Mouse (Mus musculus) intestine, embryonic 15.5 days (tissue): ENCODE data around the gene Emx2. TPM values are rescaled to one million over a fixed set of nuclear protein-coding genes. Genes with fewer than 3 reads are reported as not detected.
A peak's percentile ranks its signal among the peaks of the same experiment; 100 is the strongest.

ENCODE experiments used
- ATAC-seq: fragments of 200-750 bp; cut with Nextera tagmentation; 2 replicates; pipeline ENCODE4 v1.8.0; 2017; ENCODE audit warnings: moderate TSS enrichment, moderate library complexity
- H3K27ac ChIP-seq: fragments of 300-500 bp; sonication (generic); 2 replicates; pipeline ENCODE4 v1.5.1; 2015; ENCODE audit warnings: mild to moderate bottlenecking, inconsistent platforms
- H3K27me3 ChIP-seq: fragments of 300-500 bp; sonication (generic); replicated peaks from 2 replicates; pipeline ENCODE4 v1.6.1; 2015; ENCODE audit warnings: inconsistent platforms
- H3K36me3 ChIP-seq: fragments of 300-500 bp; sonication (generic); 2 replicates; pipeline ENCODE4 v1.6.1; 2015; ENCODE audit warnings: inconsistent platforms
- H3K4me1 ChIP-seq: fragments of 300-500 bp; sonication (generic); replicated peaks from 2 replicates; pipeline ENCODE4 v1.6.1; 2015; ENCODE audit warnings: inconsistent platforms
- H3K4me2 ChIP-seq: fragments of 300-500 bp; sonication (generic); replicated peaks from 2 replicates; pipeline ENCODE4 v1.6.1; 2015; ENCODE audit warnings: mild to moderate bottlenecking, inconsistent platforms
- H3K4me3 ChIP-seq: fragments of 300-500 bp; sonication (generic); replicated peaks from 2 replicates; pipeline ENCODE4 v1.5.1; 2015; ENCODE audit warnings: inconsistent platforms
- H3K9ac ChIP-seq: fragments of 300-500 bp; sonication (generic); 2 replicates; pipeline ENCODE4 v1.6.1; 2015; ENCODE audit warnings: inconsistent platforms
- H3K9me3 ChIP-seq: fragments of 300-500 bp; sonication (generic); 2 replicates; pipeline ENCODE4 v1.6.1; 2016; ENCODE audit warnings: inconsistent platforms
- WGBS: fragments of 180-500 bp; shearing (Covaris S2); methylation state at CpG from one replicate; pipeline ENCODE4 v1.1.7; 2015; 5-methylcytosine and 5-hydroxymethylcytosine counted together
- polyA plus RNA-seq: library from polyadenylated mRNA; unstranded; fragments of >200 nt; fragmentation: Nextera tagmentation; extraction: Ambion mirVana; gene quantifications from 2 replicates; pipeline ENCODE4 v1.2.1, GENCODE M21; 2015

The Emx2 gene
- polyA plus RNA-seq, 1 experiment from 2014 or later = 0.10 TPM

DNA sequence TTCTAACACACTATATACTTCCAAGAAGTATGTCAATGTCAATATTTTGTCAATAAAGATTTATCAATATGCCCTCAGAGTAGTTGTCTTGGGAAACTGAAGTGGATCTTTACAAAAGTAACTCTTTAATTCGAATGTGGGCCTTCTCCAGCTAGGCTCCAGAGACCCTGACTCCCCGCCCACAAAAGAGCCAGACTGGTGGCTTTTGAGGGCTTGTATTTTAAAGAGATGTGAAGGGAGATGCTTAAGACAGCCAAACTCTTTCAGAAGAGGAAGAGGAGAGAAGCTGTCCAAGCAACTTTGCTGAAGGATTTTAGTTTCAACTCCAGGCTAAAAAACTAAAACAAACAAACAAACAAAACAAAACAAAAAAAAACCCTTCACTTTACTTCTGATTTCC lies 7.1 kb downstream of the Emx2 start:
- peaks cover 92% of the 10 kb centered on the region for H3K27me3 ChIP-seq
- H3K4me2 ChIP-seq = no peak overlapping the region
- no peak overlapping the region for H3K27ac ChIP-seq
- H3K9me3 ChIP-seq = no peaks in the 10 kb centered on the region
- WGBS = 6% methylated on average over 2 of the region's 2 CpGs
- peaks cover 12% of the 10 kb centered on the region for H3K4me1 ChIP-seq
- H3K36me3 ChIP-seq = no peaks in the 10 kb centered on the region
- no peak overlapping the region for H3K4me3 ChIP-seq
- no peak overlapping the region for H3K9ac ChIP-seq
- no peak for ATAC-seq

DNA sequence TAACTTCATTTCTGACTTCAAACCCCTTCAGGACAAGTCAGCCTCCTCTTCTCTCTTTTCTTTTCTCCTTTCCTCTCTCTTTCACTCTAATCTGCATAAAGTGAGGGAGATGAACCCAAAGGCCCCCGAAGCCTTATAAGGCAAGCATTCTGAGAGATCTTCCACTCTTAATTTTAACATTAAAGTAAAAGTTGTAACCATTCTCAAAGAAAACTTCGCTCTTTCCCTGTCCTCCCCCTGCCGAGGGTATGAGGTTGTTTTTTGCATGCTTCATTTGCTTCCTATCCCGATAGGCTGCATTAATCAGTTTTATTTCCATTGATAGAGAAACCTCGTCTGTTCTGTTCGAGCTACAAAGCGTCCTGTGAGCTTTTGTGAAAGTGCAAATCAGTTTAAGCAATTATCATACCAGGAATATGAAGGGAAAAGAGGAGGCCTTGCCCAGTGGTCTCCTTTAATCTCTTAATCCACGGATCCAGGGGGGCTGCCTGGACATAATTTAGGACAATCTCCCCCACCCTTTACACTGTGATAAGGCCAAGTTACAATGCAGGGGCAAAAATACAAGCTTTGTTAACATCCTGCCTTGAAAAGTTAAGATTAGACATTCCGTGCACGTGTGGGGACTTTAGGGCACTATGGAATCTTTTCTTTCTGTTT lies 7.7 kb downstream of the Emx2 start:
- H3K36me3 ChIP-seq = no peaks in the 10 kb centered on the region
- no peak overlapping the region for H3K4me2 ChIP-seq
- 3% methylated on average over 10 of the region's 10 CpGs for WGBS
- H3K4me3 ChIP-seq = no peak overlapping the region
- H3K27ac ChIP-seq = no peak overlapping the region
- H3K27me3 ChIP-seq = peaks cover 94% of the 10 kb centered on the region
- H3K9ac ChIP-seq = no peak overlapping the region
- peaks cover 12% of the 10 kb centered on the region for H3K4me1 ChIP-seq
- ATAC-seq = no peak
- no peaks in the 10 kb centered on the region for H3K9me3 ChIP-seq

DNA sequence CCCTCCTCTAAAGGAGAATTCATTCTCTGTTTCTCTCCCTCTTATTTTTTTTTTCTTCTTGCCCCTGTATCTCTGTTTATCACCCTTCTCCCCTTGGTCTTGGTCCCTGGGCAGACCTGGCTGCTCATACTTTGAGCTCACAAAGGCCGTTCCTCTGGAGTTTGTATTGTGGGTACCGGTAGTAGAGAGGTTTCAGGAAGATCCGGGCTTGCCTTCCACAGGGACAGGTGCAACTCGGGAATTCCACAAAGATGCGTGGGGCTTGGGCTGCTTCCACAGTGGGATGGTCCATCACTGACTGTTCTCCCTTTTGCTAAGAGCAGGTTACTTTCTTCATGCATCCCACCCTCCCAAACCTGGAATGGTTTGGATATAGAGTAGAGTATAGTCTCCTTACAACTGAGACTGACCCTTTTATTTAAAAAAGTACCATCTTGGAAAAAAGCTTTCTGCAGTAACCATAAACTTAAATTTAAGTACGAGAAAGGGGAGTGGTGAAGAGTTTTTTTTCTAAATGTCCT lies 8.3 kb downstream of the Emx2 start:
- 4% methylated on average over 6 of the region's 6 CpGs for WGBS

DNA sequence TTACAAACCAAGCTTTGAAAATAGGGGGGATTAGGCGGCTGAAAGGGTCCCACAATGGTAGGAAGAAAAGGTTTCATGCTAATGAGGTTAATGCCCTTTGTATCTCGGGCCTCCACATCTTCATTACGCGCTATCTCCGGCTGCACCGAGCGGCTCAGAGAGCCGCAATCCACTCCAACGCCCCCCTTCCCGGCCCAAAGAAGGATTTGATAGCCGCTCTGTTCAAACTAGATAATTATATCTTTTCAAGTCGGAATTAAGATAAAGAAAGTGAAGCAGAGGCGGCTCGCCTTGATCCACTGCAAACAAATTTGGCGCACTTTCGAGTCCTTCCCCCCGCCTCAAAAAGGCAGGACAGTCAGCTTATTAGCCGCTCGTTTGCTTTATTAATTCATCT lies 8.8 kb downstream of the Emx2 start:
- H3K4me3 ChIP-seq = no peak overlapping the region
- H3K27me3 ChIP-seq = peaks cover 96% of the 10 kb centered on the region
- H3K4me2 ChIP-seq = no peak overlapping the region
- no peaks in the 10 kb centered on the region for H3K36me3 ChIP-seq
- no peak overlapping the region for H3K27ac ChIP-seq
- no peaks in the 10 kb centered on the region for H3K9me3 ChIP-seq
- H3K9ac ChIP-seq = no peak overlapping the region
- ATAC-seq = no peak
- peaks cover 10% of the 10 kb centered on the region for H3K4me1 ChIP-seq
- under 1% methylated on average over 19 of the region's 19 CpGs for WGBS

More for the DNA sequence above, 8.3 kb downstream of the Emx2 start:
- H3K36me3 ChIP-seq = no peaks in the 10 kb centered on the region
- H3K9ac ChIP-seq = no peak overlapping the region
- no peak overlapping the region for H3K4me3 ChIP-seq
- H3K27ac ChIP-seq = no peak overlapping the region
- no peaks in the 10 kb centered on the region for H3K9me3 ChIP-seq
- ATAC-seq = no peak
- H3K4me2 ChIP-seq = no peak overlapping the region
- peaks cover 96% of the 10 kb centered on the region for H3K27me3 ChIP-seq
- H3K4me1 ChIP-seq = peaks cover 10% of the 10 kb centered on the region

DNA sequence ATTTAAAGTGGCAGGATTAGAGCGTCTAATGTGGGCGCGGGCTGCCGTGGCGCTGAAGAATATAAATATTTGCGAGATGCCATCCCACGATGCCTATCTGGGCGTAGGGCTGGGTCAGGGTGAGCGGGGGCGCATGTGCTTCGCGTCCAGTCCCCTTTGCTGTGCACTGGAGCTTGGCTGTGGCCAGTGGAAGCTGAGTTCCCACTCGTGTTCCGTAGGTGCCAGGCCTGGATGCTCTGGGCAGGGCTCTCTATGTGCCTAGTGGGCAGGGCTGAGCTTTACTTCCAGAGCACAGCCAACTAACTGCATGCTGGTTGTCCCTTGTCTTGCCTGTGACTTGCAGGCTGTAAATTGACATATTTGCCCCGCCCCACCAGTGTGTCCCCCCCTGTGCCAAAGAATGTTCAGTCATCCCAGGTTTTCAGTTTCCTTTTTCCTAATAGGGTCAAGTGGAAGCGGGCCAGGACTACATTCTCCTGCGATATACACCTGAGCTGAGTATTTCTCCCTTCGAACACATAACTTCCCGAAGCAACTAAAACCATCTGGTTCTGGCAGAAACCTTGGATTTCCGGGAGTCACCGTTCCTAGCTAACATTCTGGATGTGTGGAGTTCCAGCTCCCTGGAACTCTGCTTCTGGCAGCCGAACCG lies 9.4 kb downstream of the Emx2 start:
- H3K27ac ChIP-seq = no peak overlapping the region
- H3K4me1 ChIP-seq = peaks cover 10% of the 10 kb centered on the region
- ATAC-seq = no peak

DNA sequence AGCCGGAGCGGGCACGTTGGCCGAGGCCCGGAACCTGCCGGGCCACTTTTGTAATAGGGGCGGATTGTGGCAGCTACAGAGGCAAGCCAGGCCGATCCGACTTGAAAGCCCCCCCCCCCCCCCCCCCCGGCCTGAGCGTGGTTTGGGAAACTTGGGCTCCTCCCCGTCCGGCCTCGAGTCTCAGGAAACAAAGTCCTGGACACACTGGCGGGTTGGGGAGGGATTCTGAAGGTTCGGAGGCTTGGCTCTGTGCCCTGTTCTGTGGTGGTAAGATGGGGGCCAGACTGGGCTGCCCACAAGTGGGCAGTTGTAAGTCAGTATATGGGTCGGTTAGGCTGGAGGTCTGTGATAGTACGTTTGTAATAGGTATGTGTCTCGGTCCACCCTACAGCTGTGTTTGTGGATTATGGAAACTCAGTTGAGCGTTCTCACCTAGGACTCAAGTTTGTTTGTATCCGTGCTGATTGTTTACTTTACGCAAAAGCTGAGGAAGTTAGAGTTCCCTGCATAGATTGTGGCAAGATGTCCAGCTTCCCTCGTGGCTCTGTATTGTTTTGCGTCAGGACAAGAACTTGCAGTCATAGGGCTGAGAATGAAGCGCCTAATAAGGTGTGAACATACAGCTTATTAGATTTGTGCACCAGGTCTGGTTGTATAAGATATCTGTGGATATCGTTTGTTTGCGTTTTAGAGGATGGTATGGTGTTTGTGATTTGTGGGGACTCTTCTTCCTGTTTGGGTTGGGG lies 10.1 kb downstream of the Emx2 start:
- H3K36me3 ChIP-seq = no peaks in the 10 kb centered on the region
- peaks cover 96% of the 10 kb centered on the region for H3K27me3 ChIP-seq
- H3K9ac ChIP-seq = no peak overlapping the region
- 2% methylated on average over 25 of the region's 27 CpGs for WGBS
- peaks cover 10% of the 10 kb centered on the region for H3K4me1 ChIP-seq
- H3K27ac ChIP-seq = no peak overlapping the region
- no peak overlapping the region for H3K4me2 ChIP-seq
- no peak overlapping the region for H3K4me3 ChIP-seq
- no peak for ATAC-seq
- H3K9me3 ChIP-seq = no peaks in the 10 kb centered on the region

More for the DNA sequence above, 9.4 kb downstream of the Emx2 start:
- no peak overlapping the region for H3K4me2 ChIP-seq
- WGBS = 2% methylated on average over 23 of the region's 23 CpGs
- no peak overlapping the region for H3K4me3 ChIP-seq
- peaks cover 96% of the 10 kb centered on the region for H3K27me3 ChIP-seq
- H3K9me3 ChIP-seq = no peaks in the 10 kb centered on the region
- H3K9ac ChIP-seq = no peak overlapping the region
- H3K36me3 ChIP-seq = no peaks in the 10 kb centered on the region

DNA sequence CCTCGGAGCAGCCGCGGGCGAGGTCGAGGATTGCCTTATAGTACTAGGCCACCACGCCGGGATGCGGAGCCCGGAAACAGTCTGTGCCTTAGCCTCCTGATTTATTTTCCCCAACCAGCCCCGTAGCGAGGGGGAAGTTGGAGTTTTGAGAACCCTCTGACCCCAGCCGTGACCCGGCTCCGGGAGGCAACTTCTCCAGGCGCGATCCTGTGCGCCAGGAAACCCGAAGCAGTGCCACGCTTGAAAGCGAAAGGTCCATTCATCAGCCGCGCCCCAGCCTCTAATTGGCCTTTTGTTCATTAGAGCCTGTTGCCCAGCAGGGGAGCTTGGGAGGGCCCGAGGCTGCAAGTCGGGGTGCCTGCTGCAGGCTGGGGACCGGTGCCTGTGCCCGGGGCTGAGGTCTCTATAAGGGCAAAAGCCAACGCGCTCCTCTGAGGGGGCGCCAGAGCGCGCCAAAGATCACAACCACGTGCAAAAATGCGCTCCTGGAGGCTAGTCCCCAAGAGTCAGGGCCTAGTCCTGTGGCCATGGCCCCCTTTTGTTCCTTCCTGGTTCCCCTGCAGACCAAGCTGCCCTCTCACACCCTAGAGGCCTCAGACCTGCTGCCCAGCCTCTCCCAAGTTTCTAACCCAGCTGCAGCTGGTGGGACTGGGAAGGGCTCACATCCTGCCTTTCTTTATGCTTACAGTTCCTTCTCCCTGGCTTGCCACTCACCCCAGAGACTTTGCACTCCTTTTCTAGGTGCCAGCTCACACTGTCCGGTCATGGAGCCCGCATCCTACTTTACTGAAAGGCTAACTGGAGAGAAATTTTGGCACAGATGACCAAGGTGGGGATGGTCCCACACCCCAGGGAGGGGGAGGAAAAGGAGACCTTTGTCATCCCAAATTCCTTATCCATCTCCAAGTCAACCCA lies 11.1 kb downstream of the Emx2 start:
- no peak overlapping the region for H3K27ac ChIP-seq

DNA sequence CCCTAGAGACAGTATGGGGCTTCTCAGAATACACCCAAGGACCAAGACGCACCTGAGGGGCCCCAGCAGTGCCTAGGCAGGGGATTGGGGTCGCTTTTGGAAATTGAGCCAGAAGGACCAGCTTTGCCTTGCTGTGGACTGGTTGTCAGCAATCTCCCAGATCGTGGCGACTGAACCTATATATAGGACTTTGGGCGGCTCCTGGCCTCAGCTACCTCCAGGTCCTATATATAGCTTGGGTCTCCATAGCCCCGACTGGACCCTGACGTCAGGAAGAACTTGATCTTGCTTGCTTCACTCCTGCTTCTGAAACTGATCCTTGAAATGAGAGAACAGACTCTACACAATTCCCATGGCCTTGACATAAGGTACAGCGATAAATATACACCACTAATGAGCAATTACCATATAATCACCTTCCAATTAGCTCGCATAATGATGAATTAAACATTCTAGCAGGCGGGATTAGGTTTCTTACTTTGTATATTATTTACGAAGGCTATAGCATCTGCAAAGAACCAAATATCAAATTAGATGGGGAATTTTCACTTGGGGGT lies 12.0 kb downstream of the Emx2 start:
- Histone ChIP-seq H3K4me1 (peaks cover 10% of the 10 kb centered on the region), H3K9ac (no peak overlapping the region), H3K9me3 (no peaks in the 10 kb centered on the region), H3K4me2 (no peak overlapping the region), H3K36me3 (no peaks in the 10 kb centered on the region), H3K27me3 (peaks cover 80% of the 10 kb centered on the region), H3K4me3 (no peak overlapping the region), H3K27ac (no peak overlapping the region)
- ATAC-seq = no peak
- WGBS = 9% methylated on average over 11 of the region's 11 CpGs

More for the DNA sequence above, 11.1 kb downstream of the Emx2 start:
- peak; percentile 43; the same call in 1 of the 2 replicates for ATAC-seq
- no peak overlapping the region for H3K9ac ChIP-seq
- H3K36me3 ChIP-seq = no peaks in the 10 kb centered on the region
- H3K4me3 ChIP-seq = peak overlapping the region; percentile 21
- peaks cover 87% of the 10 kb centered on the region for H3K27me3 ChIP-seq
- peak overlapping the region; percentile 58 for H3K4me2 ChIP-seq
- 1% methylated on average over 35 of the region's 35 CpGs for WGBS
- H3K4me1 ChIP-seq = peaks cover 10% of the 10 kb centered on the region
- H3K9me3 ChIP-seq = no peaks in the 10 kb centered on the region

DNA sequence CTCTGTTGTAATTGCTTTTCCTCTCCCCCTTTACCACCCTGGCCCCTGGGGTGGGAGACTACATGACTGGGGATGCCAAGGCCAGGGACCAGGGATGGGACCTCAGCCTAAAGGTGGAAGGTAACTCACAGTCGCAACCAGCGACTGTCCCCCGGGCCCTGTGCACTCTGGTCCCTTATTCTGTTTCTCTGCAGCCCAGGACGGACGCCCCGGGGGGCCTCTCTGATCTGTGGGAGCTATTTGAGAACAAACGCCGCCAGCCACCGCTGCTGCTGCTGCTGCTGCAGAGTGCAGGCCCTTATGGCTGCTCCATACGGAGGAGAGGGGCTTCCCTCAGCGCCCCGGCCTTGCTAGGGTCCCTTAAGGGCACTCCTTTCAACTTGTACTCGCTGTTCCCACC lies 12.7 kb downstream of the Emx2 start:
- no peaks in the 10 kb centered on the region for H3K36me3 ChIP-seq
- peaks cover 74% of the 10 kb centered on the region for H3K27me3 ChIP-seq
- no peak overlapping the region for H3K4me2 ChIP-seq
- H3K27ac ChIP-seq = no peak overlapping the region
- H3K9me3 ChIP-seq = no peaks in the 10 kb centered on the region
- H3K9ac ChIP-seq = no peak overlapping the region
- WGBS = 2% methylated on average over 13 of the region's 13 CpGs
- H3K4me3 ChIP-seq = no peak overlapping the region
- H3K4me1 ChIP-seq = peaks cover 10% of the 10 kb centered on the region
- no peak for ATAC-seq

DNA sequence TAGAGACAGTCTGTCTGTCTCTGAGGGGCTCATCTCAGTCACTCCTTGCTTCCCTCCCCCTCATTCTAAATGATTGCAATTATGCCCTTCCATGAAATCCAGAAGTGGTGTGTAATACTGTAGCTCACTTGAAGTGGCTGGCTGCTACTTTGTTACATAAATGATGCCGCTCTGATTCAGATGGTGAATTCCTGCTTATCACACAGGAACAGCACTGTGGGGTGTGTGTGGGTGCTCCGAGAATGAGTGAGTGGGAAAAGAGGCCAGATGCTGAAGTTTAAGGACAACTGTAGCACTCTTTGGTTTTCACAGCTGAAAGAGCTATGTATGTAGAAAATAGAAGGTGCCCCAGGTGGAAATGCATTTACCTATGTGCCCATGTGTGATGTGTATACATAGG lies 14.7 kb downstream of the Emx2 start:
- Histone ChIP-seq H3K27ac (no peak overlapping the region), H3K27me3 (peaks cover 57% of the 10 kb centered on the region), H3K4me3 (no peak overlapping the region), H3K4me1 (peaks cover 7% of the 10 kb centered on the region), H3K9me3 (no peaks in the 10 kb centered on the region), H3K4me2 (no peak overlapping the region), H3K9ac (no peak overlapping the region), H3K36me3 (no peaks in the 10 kb centered on the region)
- no peak for ATAC-seq
- WGBS = 84% methylated on average over 2 of the region's 2 CpGs

DNA sequence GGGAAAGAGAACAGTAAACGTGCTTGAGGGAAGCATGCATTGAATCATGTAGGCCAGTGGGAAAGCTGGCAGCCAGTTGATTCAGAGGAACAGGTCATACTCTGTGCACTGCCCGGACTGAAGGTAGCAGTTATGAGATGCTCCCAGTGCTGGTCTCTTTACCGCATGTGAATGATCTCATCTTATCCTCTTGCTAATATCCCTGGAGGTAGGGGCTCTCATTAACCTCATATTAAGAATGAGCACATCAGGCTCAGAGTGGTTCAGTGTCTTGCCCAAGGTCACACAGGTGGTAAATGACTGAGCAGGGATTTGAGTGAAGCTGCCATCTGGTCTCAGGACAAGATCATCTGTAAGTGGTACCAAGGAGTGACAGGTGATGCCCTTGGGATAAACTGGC lies 21.7 kb downstream of the Emx2 start:
- Histone ChIP-seq H3K9ac (no peak overlapping the region), H3K9me3 (no peaks in the 10 kb centered on the region), H3K4me2 (no peak overlapping the region), H3K36me3 (no peaks in the 10 kb centered on the region), H3K27me3 (0 out of 2 replicates have a peak, but pooled peaks cover 3% of the 10 kb centered on the region), H3K4me3 (no peak overlapping the region), H3K4me1 (no peaks in the 10 kb centered on the region), H3K27ac (no peak overlapping the region)
- no peak for ATAC-seq
- 83% methylated on average over 3 of the region's 3 CpGs for WGBS
